7 mouse cellular contexts compared by ENCODE assay signal in the genomic region with DNA sequence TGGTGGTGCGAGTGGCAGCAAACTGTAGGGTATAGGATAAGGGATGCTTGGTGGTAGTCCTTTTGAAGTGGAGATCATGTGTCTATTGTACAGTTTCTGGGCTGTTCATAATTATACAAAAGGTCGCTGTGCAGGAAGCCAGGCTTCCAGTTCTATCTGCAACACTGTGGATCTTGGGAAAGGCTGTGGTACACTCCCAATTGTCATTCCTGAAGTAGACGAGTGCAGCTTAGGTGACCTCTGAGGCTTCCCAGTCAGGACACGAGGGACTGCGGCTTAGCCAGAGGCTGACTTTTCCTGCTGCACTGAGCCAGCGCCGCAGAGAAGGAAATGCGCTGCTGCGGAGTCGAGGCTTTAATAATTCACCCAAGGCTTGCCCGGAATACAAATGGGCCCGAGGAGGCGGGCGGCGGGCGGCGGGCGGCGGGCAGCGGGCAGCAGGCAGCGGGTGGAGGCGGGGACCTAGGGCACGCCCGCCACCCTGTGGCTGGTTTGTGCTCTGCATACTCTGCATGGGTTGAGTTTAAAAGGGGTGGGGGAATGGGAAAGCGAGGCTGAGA. TPM values are rescaled to one million over a fixed set of nuclear protein-coding genes. Genes with fewer than 3 reads are reported as not detected.
A peak's percentile ranks its signal among the peaks of the same experiment; 100 is the strongest.
DNase-seq lines count a peak whose midpoint lies in the region; ATAC-seq lines count a peak whose summit lies in the region.

No protein-coding gene starts in this region.

- no peak overlapping the region for H3K27ac ChIP-seq in forebrain, embryonic 14.5 days (ENCODE audit: low read depth, low read length)
- H3K27ac ChIP-seq in hindbrain, embryonic 12.5 days, result no peak overlapping the region

- no peaks in the 10 kb centered on the region for H3K4me1 ChIP-seq in forebrain, embryonic 14.5 days (ENCODE audit: control insufficient read depth, insufficient read depth, low read length)
- H3K4me1 ChIP-seq in hindbrain, embryonic 12.5 days, result no peaks in the 10 kb centered on the region

- peak overlapping the region; percentile 16; the same call in 1 of the 2 replicates for H3K4me3 ChIP-seq in forebrain, embryonic 14.5 days (ENCODE audit: low read depth, low read length)
- peak overlapping the region; percentile 25 for H3K4me3 ChIP-seq in hindbrain, embryonic 12.5 days

- peak overlapping the region; percentile 48 for H3K4me2 ChIP-seq in forebrain, embryonic 14.5 days (ENCODE audit: low read length)
- peak overlapping the region; percentile 49 for H3K4me2 ChIP-seq in hindbrain, embryonic 12.5 days (replicated peaks)

- ATAC-seq in forebrain, embryonic 14.5 days, result peak; percentile 92
- peak; percentile 89 for ATAC-seq in hindbrain, embryonic 12.5 days (ENCODE audit: low FRiP score)

- WGBS in forebrain, embryonic 14.5 days, result 24% methylated on average over 25 of the region's 25 CpGs
- 19% methylated on average over 24 of the region's 25 CpGs for WGBS in hindbrain, embryonic 12.5 days

- no peaks in the 10 kb centered on the region for H3K36me3 ChIP-seq in forebrain, embryonic 14.5 days (ENCODE audit: control insufficient read depth, insufficient read depth, low read length)
- H3K36me3 ChIP-seq in hindbrain, embryonic 12.5 days, result no peaks in the 10 kb centered on the region

- H3K9me3 ChIP-seq in forebrain, embryonic 14.5 days (replicated peaks; ENCODE audit: control insufficient read depth, low read length), result no peaks in the 10 kb centered on the region
- H3K9me3 ChIP-seq in hindbrain, embryonic 12.5 days (replicated peaks), result no peaks in the 10 kb centered on the region

- peak overlapping the region; percentile 50 for H3K9ac ChIP-seq in forebrain, embryonic 14.5 days (ENCODE audit: low read length)
- H3K9ac ChIP-seq in hindbrain, embryonic 12.5 days, result no peak overlapping the region; the same call in 1 of the 2 replicates

- H3K27me3 ChIP-seq in forebrain, embryonic 14.5 days (replicated peaks; ENCODE audit: control insufficient read depth, insufficient read depth, low read length), result no peaks in the 10 kb centered on the region
- no peaks in the 10 kb centered on the region for H3K27me3 ChIP-seq in hindbrain, embryonic 12.5 days

- peak; percentile 20 for DNase-seq in WW6 (ENCODE audit: low read depth, low spot score)
- peak; percentile 42 to 55 for DNase-seq in cerebellum, adult 18-20 months
- DNase-seq in forebrain, embryonic 14.5 days (ENCODE audit: low spot score), result peak; percentile 69
- peak; percentile 18 to 32 for DNase-seq in layer of hippocampus, postnatal 36 days
- DNase-seq in lung, postnatal 25 days (ENCODE audit: low spot score), result peak; percentile 17
- peak; percentile 41 to 55 for DNase-seq in right cerebral cortex, postnatal 10 days (ENCODE audit: low spot score in 2 of 2)

RNA-seq across cellular contexts. Expression of gene Hmgb3, which starts 45.4 kb away (rescaled TPM):
- polyA plus RNA-seq in forebrain, embryonic 14.5 days (2014; fragmentation: Nextera tagmentation; extraction: Ambion mirVana), result 341 and 358 TPM in 2 replicates
- polyA plus RNA-seq in hindbrain, embryonic 12.5 days (2016; fragmentation: Nextera tagmentation; extraction: Ambion mirVana), result 578 and 611 TPM in 2 replicates
- 10 to 100 TPM; 14.0 to 19.9 TPM for total RNA-seq in layer of hippocampus, postnatal 36 days (2021)

Comparison
In these comparisons a context has a peak if more than half of its experiments do, and no peak if none do; other contexts are left out.
1. DNase-seq: peak in every context shown above with its lines; median percentile 69 in forebrain, embryonic 14.5 days; 48 in cerebellum, adult 18-20 months; 48 in right cerebral cortex, postnatal 10 days; 25 in layer of hippocampus, postnatal 36 days; 20 in WW6; 17 in lung, postnatal 25 days.